Mouse (Mus musculus): ENCODE measurements around the gene Map2k5. TPM values are rescaled to one million over a fixed set of nuclear protein-coding genes. Genes with fewer than 3 reads are reported as not detected.

Map2k5 gene
- total and polyA plus RNA-seq, 2 experiments from 2014 or later, result 22.4 to 32.7 TPM

- H3K4me1 ChIP-seq (ENCODE audit: insufficient read depth, low read length), result no peaks in the 10 kb centered on the region
These were observed 38.4 kb downstream of the Map2k5 start for GRCm38 (mm10) chr9:63339256-63339655.

GRCm38 (mm10) chr9:63338716-63339115 lies 39.0 kb downstream of the Map2k5 start:
- ATAC-seq (ENCODE audit: low FRiP score), result no peak
- TF ChIP-seq CTCF (IDR thresholded peaks at IDR 0.05), result no peak
- no peak for DNase-seq (ENCODE audit: low spot score)
- H3K27me3 ChIP-seq (ENCODE audit: insufficient read depth, low read length), result no peaks in the 10 kb centered on the region
- peaks cover 17% of the 10 kb centered on the region for H3K36me3 ChIP-seq (ENCODE audit: insufficient read depth, low read length)
- no peak overlapping the region for H3K27ac ChIP-seq (ENCODE audit: low read depth, low read length)
- no peak overlapping the region for H3K4me3 ChIP-seq (ENCODE audit: low read depth, low read length)
- H3K9me3 ChIP-seq (ENCODE audit: low read length), result no peaks in the 10 kb centered on the region
- H3K4me1 ChIP-seq (ENCODE audit: insufficient read depth, low read length), result no peaks in the 10 kb centered on the region
- no peak overlapping the region for H3K4me2 ChIP-seq (ENCODE audit: low read depth, low read length, poor library complexity, severe bottlenecking)
- no peak overlapping the region for H3K9ac ChIP-seq (replicated peaks; ENCODE audit: low read length, poor library complexity, severe bottlenecking)
- 65% methylated on average over 6 of the region's 6 CpGs for WGBS

More at GRCm38 (mm10) chr9:63339256-63339655, 38.4 kb downstream of the Map2k5 start:
- Histone ChIP-seq H3K27me3 (ENCODE audit: insufficient read depth, low read length) (no peaks in the 10 kb centered on the region), H3K9ac (replicated peaks; ENCODE audit: low read length, poor library complexity, severe bottlenecking) (no peak overlapping the region), H3K4me2 (ENCODE audit: low read depth, low read length, poor library complexity, severe bottlenecking) (no peak overlapping the region), H3K27ac (ENCODE audit: low read depth, low read length) (no peak overlapping the region), H3K9me3 (ENCODE audit: low read length) (no peaks in the 10 kb centered on the region), H3K36me3 (ENCODE audit: insufficient read depth, low read length) (peaks cover 15% of the 10 kb centered on the region), H3K4me3 (ENCODE audit: low read depth, low read length) (no peak overlapping the region)
- no peak for TF ChIP-seq CTCF (IDR thresholded peaks at IDR 0.05)
- no peak for ATAC-seq (ENCODE audit: low FRiP score)
- DNase-seq (ENCODE audit: low spot score), result no peak
- 26% methylated on average over 6 of the region's 6 CpGs for WGBS

- no peak overlapping the region for H3K4me3 ChIP-seq (ENCODE audit: low read depth, low read length)
These were observed 41.9 kb downstream of the Map2k5 start for GRCm38 (mm10) chr9:63335816-63336215.

GRCm38 (mm10) chr9:63333074-63333473 lies 44.6 kb downstream of the Map2k5 start:
- no peaks in the 10 kb centered on the region for H3K27me3 ChIP-seq (ENCODE audit: insufficient read depth, low read length)
- WGBS, result 95% methylated on average over 2 of the region's 2 CpGs
- TF ChIP-seq CTCF (IDR thresholded peaks at IDR 0.05), result peak; percentile 54

More at GRCm38 (mm10) chr9:63335816-63336215, 41.9 kb downstream of the Map2k5 start:
- Histone ChIP-seq H3K27ac (ENCODE audit: low read depth, low read length) (no peak overlapping the region), H3K4me1 (ENCODE audit: insufficient read depth, low read length) (no peaks in the 10 kb centered on the region), H3K9ac (replicated peaks; ENCODE audit: low read length, poor library complexity, severe bottlenecking) (no peak overlapping the region), H3K4me2 (ENCODE audit: low read depth, low read length, poor library complexity, severe bottlenecking) (no peak overlapping the region), H3K9me3 (ENCODE audit: low read length) (no peaks in the 10 kb centered on the region), H3K27me3 (ENCODE audit: insufficient read depth, low read length) (no peaks in the 10 kb centered on the region), H3K36me3 (ENCODE audit: insufficient read depth, low read length) (peaks cover 21% of the 10 kb centered on the region)
- TF ChIP-seq CTCF (IDR thresholded peaks at IDR 0.05), result no peak
- ATAC-seq (ENCODE audit: low FRiP score) (no peak), DNase-seq (ENCODE audit: low spot score) (no peak)
- WGBS, result 91% methylated on average over 4 of the region's 4 CpGs

GRCm38 (mm10) chr9:63331246-63331645 lies 46.5 kb downstream of the Map2k5 start:
- H3K9me3 ChIP-seq (ENCODE audit: low read length), result no peaks in the 10 kb centered on the region
- H3K9ac ChIP-seq (replicated peaks; ENCODE audit: low read length, poor library complexity, severe bottlenecking), result no peak overlapping the region
- H3K36me3 ChIP-seq (ENCODE audit: insufficient read depth, low read length), result peaks cover 11% of the 10 kb centered on the region
- H3K27me3 ChIP-seq (ENCODE audit: insufficient read depth, low read length), result no peaks in the 10 kb centered on the region
- H3K4me2 ChIP-seq (ENCODE audit: low read depth, low read length, poor library complexity, severe bottlenecking), result no peak overlapping the region
- ATAC-seq (ENCODE audit: low FRiP score) (no peak), DNase-seq (ENCODE audit: low spot score) (no peak)
- H3K4me3 ChIP-seq (ENCODE audit: low read depth, low read length), result no peak overlapping the region
- TF ChIP-seq CTCF (IDR thresholded peaks at IDR 0.05), result peak; percentile 23; the same call in 1 of the 2 replicates
- H3K4me1 ChIP-seq (ENCODE audit: insufficient read depth, low read length), result no peaks in the 10 kb centered on the region
- 98% methylated on average over 6 of the region's 6 CpGs for WGBS
- H3K27ac ChIP-seq (ENCODE audit: low read depth, low read length), result no peak overlapping the region

More at GRCm38 (mm10) chr9:63333074-63333473, 44.6 kb downstream of the Map2k5 start:
- ATAC-seq (ENCODE audit: low FRiP score) (no peak), DNase-seq (ENCODE audit: low spot score) (no peak)
- no peaks in the 10 kb centered on the region for H3K4me1 ChIP-seq (ENCODE audit: insufficient read depth, low read length)
- no peak overlapping the region for H3K4me3 ChIP-seq (ENCODE audit: low read depth, low read length)
- H3K27ac ChIP-seq (ENCODE audit: low read depth, low read length), result no peak overlapping the region
- H3K36me3 ChIP-seq (ENCODE audit: insufficient read depth, low read length), result peaks cover 21% of the 10 kb centered on the region
- H3K9ac ChIP-seq (replicated peaks; ENCODE audit: low read length, poor library complexity, severe bottlenecking), result no peak overlapping the region
- no peaks in the 10 kb centered on the region for H3K9me3 ChIP-seq (ENCODE audit: low read length)
- H3K4me2 ChIP-seq (ENCODE audit: low read depth, low read length, poor library complexity, severe bottlenecking), result no peak overlapping the region

GRCm38 (mm10) chr9:63328958-63329685 lies 48.6 kb downstream of the Map2k5 start:
- 52% methylated on average over 15 of the region's 15 CpGs for WGBS
- H3K36me3 ChIP-seq (ENCODE audit: insufficient read depth, low read length), result 0 out of 2 replicates have a peak, but pooled peaks cover 5% of the 10 kb centered on the region
- no peak overlapping the region for H3K4me3 ChIP-seq (ENCODE audit: low read depth, low read length)
- no peak for ATAC-seq (ENCODE audit: low FRiP score)
- no peak overlapping the region for H3K27ac ChIP-seq (ENCODE audit: low read depth, low read length)
- H3K4me2 ChIP-seq (ENCODE audit: low read depth, low read length, poor library complexity, severe bottlenecking), result no peak overlapping the region
- H3K4me1 ChIP-seq (ENCODE audit: insufficient read depth, low read length), result no peaks in the 10 kb centered on the region
- no peak for TF ChIP-seq CTCF (IDR thresholded peaks at IDR 0.05)
- DNase-seq (ENCODE audit: low spot score), result no peak
- no peak overlapping the region for H3K9ac ChIP-seq (replicated peaks; ENCODE audit: low read length, poor library complexity, severe bottlenecking)
- H3K27me3 ChIP-seq (ENCODE audit: insufficient read depth, low read length), result no peaks in the 10 kb centered on the region
- no peaks in the 10 kb centered on the region for H3K9me3 ChIP-seq (ENCODE audit: low read length)
